Mouse (Mus musculus) MN1 (cell line): ENCODE results near the gene Cox19.

Experiments
- DNase-seq: peaks from one replicate; pipeline ENCODE4 v3.0.0-alpha.2; 2016; ENCODE audit warnings: low spot score

The Cox19 gene

GRCm38 (mm10) chr5:139381586-139382513 lies 30.6 kb upstream of the Cox19 start:
- DNase-seq = peak; percentile 25

DNA sequence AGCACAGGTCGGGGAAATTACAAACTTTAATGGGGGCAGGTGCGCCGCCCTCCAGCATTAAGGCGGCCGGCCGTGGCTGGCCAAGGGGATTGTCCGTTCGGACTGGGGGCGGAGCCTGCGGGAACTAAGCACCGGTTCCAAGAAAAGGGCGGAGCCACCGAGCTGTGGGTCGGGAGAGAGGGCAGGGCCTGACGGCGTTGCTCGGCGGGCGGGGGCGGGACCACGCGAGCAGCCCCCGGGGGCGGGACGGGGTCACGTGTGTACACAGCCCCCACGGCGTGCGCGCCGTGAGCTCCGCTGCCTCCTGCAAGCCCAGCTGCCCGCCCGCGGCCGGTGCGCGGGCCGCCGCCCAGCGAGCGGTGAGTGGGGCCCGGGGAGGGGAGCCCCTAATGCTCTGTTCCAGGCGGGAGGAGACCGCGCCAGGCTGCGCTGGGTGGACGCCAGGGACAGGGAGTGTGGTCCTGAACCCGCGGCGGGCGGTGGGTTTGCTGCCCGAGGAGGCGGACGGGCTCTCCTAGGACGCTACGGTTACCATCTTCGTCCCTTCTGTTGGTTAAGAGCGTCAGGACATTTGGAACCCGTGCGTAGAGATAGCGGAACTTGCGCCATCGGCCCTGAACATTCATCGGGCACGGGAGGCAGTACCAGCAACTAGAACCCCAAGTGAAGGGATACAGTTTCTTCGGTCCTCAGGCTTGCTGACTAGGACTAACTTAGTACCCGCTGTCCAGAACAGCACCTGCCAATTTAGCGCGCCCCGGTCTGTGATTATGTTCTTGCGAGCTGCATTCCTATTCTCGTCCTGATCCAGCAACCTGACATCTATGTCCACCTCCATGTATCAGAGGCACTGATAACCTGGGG lies 29.4 kb upstream of the Cox19 start:
- DNase-seq = peak; percentile 90

- no peak for DNase-seq
Observed at GRCm38 (mm10) chr5:139379771-139380384, 28.7 kb upstream of the Cox19 start.

DNA sequence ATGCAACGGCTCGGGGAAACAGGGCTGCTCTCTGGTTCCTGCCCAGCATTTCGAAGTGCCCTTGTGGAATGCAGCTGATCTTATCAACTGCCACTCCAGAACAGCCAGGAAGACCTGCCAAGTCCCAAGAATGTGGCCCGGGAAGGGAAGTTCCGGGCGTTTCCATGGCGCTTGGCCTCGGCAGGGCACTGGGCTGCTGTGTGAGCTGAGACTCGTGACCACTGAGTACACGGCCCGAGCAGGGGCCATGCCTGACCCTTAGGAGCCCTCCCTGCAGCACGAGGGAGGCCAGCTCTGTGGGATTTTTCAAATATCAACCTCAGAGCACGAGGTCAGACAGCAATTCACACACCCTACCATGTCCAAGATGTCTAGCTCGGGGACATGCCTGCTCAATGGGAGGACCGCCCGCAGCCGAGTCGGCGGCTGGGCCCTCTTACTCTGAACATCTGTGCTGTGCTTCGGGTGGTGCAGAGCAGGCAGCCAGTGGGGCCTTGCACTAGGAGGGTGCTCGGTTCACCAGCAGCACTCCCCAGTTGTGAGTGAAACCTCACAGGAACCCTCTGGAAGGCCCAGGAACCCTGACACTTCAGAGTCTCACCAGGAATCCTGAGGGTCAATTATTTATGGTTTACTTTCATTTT lies 27.9 kb upstream of the Cox19 start:
- DNase-seq = peak; percentile 72

DNA sequence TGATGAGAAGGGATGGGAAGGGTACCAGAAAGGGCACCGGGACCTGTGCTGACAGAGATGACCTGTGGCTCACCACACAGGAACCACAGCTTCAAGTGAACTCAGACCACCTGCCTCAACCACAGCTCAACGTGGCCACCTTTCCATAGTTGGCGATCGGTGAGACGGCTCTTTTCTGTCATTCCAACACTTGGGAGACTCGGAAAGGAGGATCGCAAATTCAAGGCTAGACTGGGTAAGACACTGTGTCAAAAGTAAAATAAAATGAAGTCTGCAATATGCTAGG lies 27.0 kb upstream of the Cox19 start:
- DNase-seq = no peak

GRCm38 (mm10) chr5:139377468-139378270 lies 26.5 kb upstream of the Cox19 start, which contains the start of gene Gpr146:
Gene Gpr146, plus strand, starts transcription at chr5:139377697.
- DNase-seq = peak; percentile 75

DNA sequence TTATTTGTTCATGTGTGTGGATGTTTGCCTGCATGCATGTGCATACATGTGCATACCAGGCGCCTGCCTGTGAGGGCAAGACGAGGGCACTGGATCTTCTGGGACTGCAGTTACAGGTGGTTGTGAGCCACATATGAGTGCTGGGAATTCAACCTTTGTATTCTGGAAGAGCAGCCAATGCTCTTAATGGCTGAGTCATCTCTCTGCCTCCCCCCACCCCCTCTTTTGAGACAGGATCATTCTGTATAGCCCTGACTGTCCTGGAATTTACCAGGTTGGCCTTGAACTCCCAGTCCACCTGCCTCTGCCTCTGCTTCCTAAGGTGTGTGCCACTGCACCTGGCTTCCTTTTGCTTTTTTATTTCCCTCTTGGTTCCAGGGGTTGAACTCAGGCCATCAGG lies 23.6 kb upstream of the Cox19 start:
- no peak for DNase-seq

DNA sequence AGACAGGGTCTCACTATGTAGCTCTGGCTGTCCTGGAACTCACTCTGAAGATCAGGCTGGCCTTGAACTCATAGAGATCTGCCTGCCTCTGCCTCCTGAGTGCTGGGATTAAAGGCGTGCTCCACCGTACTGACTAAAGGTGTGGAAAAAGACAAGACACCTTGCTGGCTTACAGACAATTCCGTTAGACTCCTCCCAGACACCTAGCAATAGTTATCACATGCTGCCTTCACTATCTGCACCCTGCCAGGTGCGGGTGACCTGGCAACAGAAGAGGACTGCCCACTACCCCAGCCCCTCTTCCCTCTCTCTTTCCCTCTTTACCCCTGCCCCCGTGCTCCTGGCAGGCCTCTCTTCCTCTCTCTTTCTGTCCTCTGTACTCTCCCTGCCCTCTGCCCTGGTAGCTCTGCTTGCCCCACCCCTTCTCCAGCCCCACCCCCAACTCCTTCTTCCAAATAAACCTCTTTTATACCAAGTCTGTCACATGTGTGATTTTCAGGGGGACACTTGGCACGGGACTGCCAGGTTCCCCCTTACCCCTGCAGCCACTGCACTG lies 22.7 kb upstream of the Cox19 start:
- no peak for DNase-seq

DNA sequence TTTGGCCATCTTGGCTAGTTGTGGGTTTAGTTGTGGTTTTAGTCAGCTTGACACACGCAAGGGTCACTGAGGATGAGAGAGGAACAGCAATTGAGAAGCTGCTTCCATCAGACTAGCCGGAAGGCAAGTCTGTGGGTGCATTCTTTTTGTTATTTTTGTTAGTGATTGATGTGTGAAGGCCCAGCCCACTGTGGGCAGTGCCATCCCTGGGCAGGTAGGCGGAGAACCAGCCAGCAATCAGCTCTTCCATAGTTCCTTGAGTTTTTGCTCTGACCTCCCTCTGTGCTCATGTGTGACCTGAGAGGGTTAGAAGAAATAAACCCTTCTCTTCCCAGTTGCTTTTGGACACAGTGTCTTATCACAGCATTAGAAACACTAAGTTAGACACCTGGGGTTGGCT lies 21.9 kb upstream of the Cox19 start:
- DNase-seq = no peak

DNA sequence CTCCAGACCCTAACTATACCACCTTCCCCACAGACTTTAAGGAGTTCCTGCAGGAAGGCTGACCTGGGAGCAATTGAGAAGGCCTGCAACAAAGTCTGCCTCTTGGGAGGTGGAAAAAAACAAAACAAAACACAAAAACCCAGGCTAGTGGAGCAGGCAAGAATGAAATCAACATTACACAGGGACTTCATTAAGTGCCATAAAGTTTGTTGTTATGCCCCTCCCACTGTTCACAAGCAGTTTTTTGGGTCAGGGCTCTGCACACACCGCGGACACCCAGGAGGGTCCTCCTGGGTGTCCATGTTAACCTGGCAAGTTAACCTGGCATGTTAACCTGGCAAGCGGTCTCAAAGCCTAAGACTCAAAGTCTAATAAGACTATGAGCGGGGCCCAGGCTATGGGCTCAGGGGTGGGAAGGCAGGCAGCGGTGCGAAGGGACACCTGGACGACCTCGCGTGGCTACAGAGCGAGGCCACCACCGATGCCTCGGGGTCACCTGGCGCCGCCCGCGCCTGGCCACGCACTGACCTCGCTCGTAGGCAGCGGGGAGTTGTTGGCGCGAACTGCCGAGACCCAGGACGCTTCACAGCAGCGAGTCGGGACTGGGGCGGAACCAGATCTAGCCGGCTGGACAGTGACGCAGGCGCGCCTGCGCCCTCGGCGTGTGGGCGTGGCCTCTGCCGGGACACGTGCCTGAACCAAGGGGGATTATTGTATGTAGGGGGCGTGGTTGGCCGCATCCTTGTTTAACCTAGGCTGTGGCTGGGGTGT lies 20.6 kb upstream of the Cox19 start:
- peak; percentile 89 for DNase-seq

- no peak for DNase-seq
Observed at GRCm38 (mm10) chr5:139371118-139371517, 19.9 kb upstream of the Cox19 start.

- no peak for DNase-seq
Observed at GRCm38 (mm10) chr5:139370336-139370735, 19.1 kb upstream of the Cox19 start.

GRCm38 (mm10) chr5:139368638-139369320 lies 17.6 kb upstream of the Cox19 start:
- DNase-seq = no peak

GRCm38 (mm10) chr5:139367884-139368458 lies 16.8 kb upstream of the Cox19 start:
- no peak for DNase-seq

DNA sequence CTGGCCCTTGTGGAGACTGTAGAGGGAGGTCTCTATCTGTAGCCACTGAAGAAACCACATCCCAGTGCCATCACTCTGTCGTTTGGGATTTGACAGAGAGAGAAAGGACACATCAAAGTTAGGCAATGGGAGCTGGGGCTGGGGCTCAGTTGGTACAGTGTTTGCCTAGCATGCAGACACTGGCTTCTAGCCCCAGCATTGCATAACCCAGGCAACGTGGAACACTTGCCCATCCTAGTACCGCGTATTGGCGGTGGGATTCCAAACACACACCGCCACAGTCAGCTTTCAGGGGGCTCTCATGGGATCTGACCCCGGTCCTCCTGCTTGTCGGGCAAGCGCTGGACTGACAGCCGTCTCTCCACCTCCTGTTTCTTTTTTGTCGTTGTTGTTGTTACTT lies 15.3 kb upstream of the Cox19 start:
- no peak for DNase-seq

GRCm38 (mm10) chr5:139365827-139366226 lies 14.6 kb upstream of the Cox19 start:
- no peak for DNase-seq

DNA sequence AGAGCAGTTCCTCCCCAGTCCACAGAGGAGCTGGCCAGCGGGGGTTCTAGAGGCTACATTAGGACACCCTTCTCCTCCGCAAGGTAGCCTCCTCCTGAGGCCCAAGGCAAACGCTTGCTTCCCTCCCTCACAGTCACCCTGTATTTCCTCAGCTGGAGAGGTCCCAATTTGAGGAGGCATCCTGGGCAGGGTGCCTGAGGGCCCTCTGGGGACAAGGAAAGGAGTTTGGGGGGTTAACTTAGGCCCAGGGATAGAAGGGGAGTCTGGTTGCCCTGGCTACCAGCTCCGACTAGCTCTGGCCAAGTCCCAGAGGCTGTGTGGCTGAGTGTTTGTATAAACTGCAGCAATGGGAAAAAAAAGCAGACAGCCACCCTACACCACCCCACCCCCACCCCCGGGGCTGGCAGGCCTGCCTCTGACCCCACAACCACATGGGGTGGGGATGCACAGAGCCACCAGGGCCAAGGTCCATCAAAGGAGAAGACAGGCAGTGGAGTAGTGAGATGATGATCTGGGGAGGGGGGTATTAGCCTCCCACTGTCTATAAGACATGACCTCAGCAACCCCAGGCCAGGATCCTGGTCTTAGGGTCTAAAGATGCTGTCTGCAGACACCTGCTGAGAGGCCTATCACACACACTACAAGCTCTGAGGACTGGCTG lies 13.8 kb upstream of the Cox19 start:
- DNase-seq = no peak

GRCm38 (mm10) chr5:139364260-139364910 lies 13.2 kb upstream of the Cox19 start:
- peak; percentile 83 for DNase-seq
